20 mouse cellular contexts compared by ENCODE assay signal in the genomic region with DNA sequence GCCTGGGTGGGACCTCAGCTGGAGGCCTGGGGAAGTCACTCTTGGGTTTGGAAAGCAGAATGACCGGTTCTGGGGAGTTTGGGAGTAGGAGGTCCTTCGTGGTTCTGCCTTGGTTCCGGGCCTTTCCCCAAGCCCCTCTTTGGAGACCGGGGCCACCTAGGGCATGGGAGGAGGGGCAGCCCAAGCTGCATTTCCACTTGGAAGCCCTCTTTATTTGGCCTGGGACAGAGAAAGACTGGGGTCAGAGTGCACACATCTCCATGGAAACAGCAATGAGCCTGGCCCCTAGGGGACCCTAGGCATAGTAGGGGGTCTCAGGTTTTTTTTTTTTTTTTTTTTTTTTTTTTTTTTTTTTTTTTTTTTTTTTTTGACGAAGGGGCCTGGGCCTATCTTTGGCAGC. TPM values are rescaled to one million over a fixed set of nuclear protein-coding genes. Genes with fewer than 3 reads are reported as not detected.
DNase-seq lines count a peak whose midpoint lies in the region; ATAC-seq lines count a peak whose summit lies in the region.
"Had no signal": no experiment of that assay in that cellular context is flagged by ENCODE, and none has a peak within 500 bp of the region (broad histone marks: within the 10 kb centered on the region; RNA-seq: fewer than 3 reads in every experiment).

No protein-coding gene starts in this region.

- H3K9ac ChIP-seq in forebrain, embryonic 11.5 days (ENCODE audit: low read length), result peak overlapping the region; percentile 100; the same call in 1 of the 2 replicates
- no peak overlapping the region for H3K9ac ChIP-seq in forebrain, embryonic 13.5 days
- H3K9ac ChIP-seq in midbrain, embryonic 11.5 days (ENCODE audit: low read length), result peak overlapping the region; percentile 7; the same call in 1 of the 2 replicates
- no peak overlapping the region for H3K9ac ChIP-seq in midbrain, embryonic 15.5 days
- H3K9ac ChIP-seq: liver, embryonic 15.5 days had no signal

- H3K9me3 ChIP-seq in forebrain, embryonic 11.5 days (ENCODE audit: control insufficient read depth, low read length), result no peaks in the 10 kb centered on the region
- H3K9me3 ChIP-seq in forebrain, embryonic 13.5 days (replicated peaks), result no peaks in the 10 kb centered on the region
- H3K9me3 ChIP-seq in midbrain, embryonic 11.5 days (ENCODE audit: control insufficient read depth, low read length), result no peaks in the 10 kb centered on the region
- H3K9me3 ChIP-seq in midbrain, embryonic 15.5 days, result no peaks in the 10 kb centered on the region
- H3K9me3 ChIP-seq in limb, embryonic 10.5 days (replicated peaks), result no peaks in the 10 kb centered on the region
- H3K9me3 ChIP-seq: embryonic facial prominence, embryonic 15.5 days; limb, embryonic 15.5 days; liver, embryonic 15.5 days; midbrain, embryonic 13.5 days had no signal

- WGBS in forebrain, embryonic 11.5 days, result 1% methylated on average over 4 of the region's 5 CpGs
- 4% methylated on average over 5 of the region's 5 CpGs for WGBS in forebrain, embryonic 13.5 days
- whole genome bisulfite sequencing in midbrain, embryonic 11.5 days, result 4% methylated on average over 5 of the region's 5 CpGs
- WGBS in midbrain, embryonic 15.5 days, result 9% methylated on average over 5 of the region's 5 CpGs
- WGBS in limb, embryonic 10.5 days, result 40% methylated on average over 5 of the region's 5 CpGs

- intact Hi-C loops in heart, postnatal 25 days (cut with DNase I), result loop anchor here (2.0 kb wide), 1 partner anchor 35 kb away; a partner anchor contains a TSS

- peak; percentile 57 for DNase-seq in forebrain, embryonic 11.5 days (ENCODE audit: low spot score)
- peak; percentile 88 for DNase-seq in midbrain, embryonic 11.5 days (ENCODE audit: low spot score, missing footprints)
- DNase-seq in embryo, embryonic 10 days (ENCODE audit: low spot score), result peak; percentile 77
- DNase-seq in limb, embryonic 10.5 days (ENCODE audit: low spot score), result no peak
- no peak for DNase-seq in urinary bladder, postnatal 4 days (ENCODE audit: low spot score in 2 of 2)
- DNase-seq in heart, postnatal 25 days (ENCODE audit: low spot score), result no peak
- DNase-seq: adrenal gland, postnatal 10 days; B cell, adult 2 months; gastrocnemius, postnatal 36 days; right cerebral cortex, postnatal 4 days had no signal

- H3K4me1 ChIP-seq in forebrain, embryonic 11.5 days (replicated peaks; ENCODE audit: control insufficient read depth, insufficient read depth, low read length), result peaks cover 20% of the 10 kb centered on the region
- peaks cover 26% of the 10 kb centered on the region for H3K4me1 ChIP-seq in forebrain, embryonic 13.5 days
- peaks cover 32% of the 10 kb centered on the region for H3K4me1 ChIP-seq in midbrain, embryonic 11.5 days (ENCODE audit: control insufficient read depth, insufficient read depth, low read length)
- peaks cover 26% of the 10 kb centered on the region for H3K4me1 ChIP-seq in midbrain, embryonic 15.5 days
- peaks cover 34% of the 10 kb centered on the region for H3K4me1 ChIP-seq in limb, embryonic 10.5 days

- H3K27me3 ChIP-seq in forebrain, embryonic 11.5 days (ENCODE audit: control insufficient read depth, insufficient read depth, low read length), result no peaks in the 10 kb centered on the region
- H3K27me3 ChIP-seq in forebrain, embryonic 13.5 days, result no peaks in the 10 kb centered on the region
- H3K27me3 ChIP-seq in midbrain, embryonic 11.5 days (ENCODE audit: control insufficient read depth, insufficient read depth, low read length), result no peaks in the 10 kb centered on the region
- no peaks in the 10 kb centered on the region for H3K27me3 ChIP-seq in midbrain, embryonic 15.5 days (replicated peaks)
- H3K27me3 ChIP-seq in limb, embryonic 10.5 days (ENCODE audit: low read depth, poor library complexity, severe bottlenecking), result no peaks in the 10 kb centered on the region
- H3K27me3 ChIP-seq: embryonic facial prominence, embryonic 15.5 days; limb, embryonic 15.5 days; liver, embryonic 15.5 days; midbrain, embryonic 13.5 days had no signal

- ATAC-seq in forebrain, embryonic 11.5 days (replicated peaks; ENCODE audit: low FRiP score), result no peak
- ATAC-seq in forebrain, embryonic 13.5 days, result no peak
- ATAC-seq in midbrain, embryonic 11.5 days (ENCODE audit: low FRiP score), result no peak
- no peak for ATAC-seq in midbrain, embryonic 15.5 days (replicated peaks)
- ATAC-seq: intestine, postnatal 0 days; midbrain, embryonic 13.5 days had no signal

- no peak overlapping the region for H3K4me3 ChIP-seq in forebrain, embryonic 11.5 days (ENCODE audit: low read depth, low read length)
- H3K4me3 ChIP-seq in forebrain, embryonic 13.5 days, result no peak overlapping the region
- H3K4me3 ChIP-seq in midbrain, embryonic 11.5 days (ENCODE audit: low read depth, low read length), result no peak overlapping the region
- H3K4me3 ChIP-seq in midbrain, embryonic 15.5 days, result no peak overlapping the region
- no peak overlapping the region for H3K4me3 ChIP-seq in limb, embryonic 10.5 days
- H3K4me3 ChIP-seq: limb, embryonic 15.5 days; liver, embryonic 15.5 days; midbrain, embryonic 13.5 days; myocyte had no signal

- no peaks in the 10 kb centered on the region for H3K36me3 ChIP-seq in forebrain, embryonic 11.5 days (ENCODE audit: control insufficient read depth, insufficient read depth, low read length)
- no peaks in the 10 kb centered on the region for H3K36me3 ChIP-seq in forebrain, embryonic 13.5 days (ENCODE audit: poor library complexity, severe bottlenecking)
- no peaks in the 10 kb centered on the region for H3K36me3 ChIP-seq in midbrain, embryonic 11.5 days (ENCODE audit: control insufficient read depth, insufficient read depth, low read length)
- H3K36me3 ChIP-seq in midbrain, embryonic 15.5 days (replicated peaks), result no peaks in the 10 kb centered on the region
- H3K36me3 ChIP-seq in limb, embryonic 10.5 days, result no peaks in the 10 kb centered on the region
- H3K36me3 ChIP-seq: embryonic facial prominence, embryonic 15.5 days; limb, embryonic 15.5 days; midbrain, embryonic 13.5 days had no signal

- no peak overlapping the region for H3K4me2 ChIP-seq in forebrain, embryonic 11.5 days (ENCODE audit: low read depth, low read length, severe bottlenecking)
- no peak overlapping the region for H3K4me2 ChIP-seq in forebrain, embryonic 13.5 days
- H3K4me2 ChIP-seq in midbrain, embryonic 11.5 days, result no peak overlapping the region
- H3K4me2 ChIP-seq in midbrain, embryonic 15.5 days, result no peak overlapping the region
- H3K4me2 ChIP-seq: hindbrain, embryonic 14.5 days had no signal

- H3K27ac ChIP-seq in forebrain, embryonic 11.5 days (ENCODE audit: low read depth, low read length), result 0 out of 2 replicates have a peak overlapping the region, but pooled peaks have one; percentile 27
- no peak overlapping the region for H3K27ac ChIP-seq in forebrain, embryonic 13.5 days
- peak overlapping the region; percentile 22; the same call in 1 of the 2 replicates for H3K27ac ChIP-seq in midbrain, embryonic 11.5 days (ENCODE audit: low read depth, low read length)
- no peak overlapping the region for H3K27ac ChIP-seq in midbrain, embryonic 15.5 days
- peak overlapping the region; percentile 61 for H3K27ac ChIP-seq in limb, embryonic 10.5 days
- H3K27ac ChIP-seq: liver, embryonic 15.5 days; macrophage; midbrain, embryonic 13.5 days had no signal

RNA-seq across cellular contexts. Expression of a gene that starts 2.4 kb away (rescaled TPM):
- 120 and 131 TPM in 2 replicates for polyA plus RNA-seq in forebrain, embryonic 11.5 days (2014; fragmentation: Nextera tagmentation; extraction: Ambion mirVana)
- 83.8 and 86.8 TPM in 2 replicates for polyA plus RNA-seq in forebrain, embryonic 13.5 days (2015; fragmentation: Nextera tagmentation; extraction: Ambion mirVana)
- 115 and 117 TPM in 2 replicates for polyA plus RNA-seq in midbrain, embryonic 11.5 days (2014; fragmentation: Nextera tagmentation; extraction: Ambion mirVana)
- 78.6 and 81.6 TPM in 2 replicates for polyA plus RNA-seq in midbrain, embryonic 15.5 days (2015; fragmentation: Nextera tagmentation; extraction: Ambion mirVana)
- 79.4 and 90.3 TPM in 2 replicates for polyA plus RNA-seq in limb, embryonic 10.5 days (2016; fragmentation: Nextera tagmentation; extraction: Ambion mirVana)
- 10 to 100 TPM; 25.9 to 28.4 TPM for total RNA-seq in heart, postnatal 25 days (2021)

RNA-seq across cellular contexts. Expression of a gene that starts 35.5 kb away (rescaled TPM):
- polyA plus RNA-seq in forebrain, embryonic 11.5 days (2014; fragmentation: Nextera tagmentation; extraction: Ambion mirVana), result 59.7 and 63.9 TPM in 2 replicates
- 47.5 and 50.4 TPM in 2 replicates for polyA plus RNA-seq in forebrain, embryonic 13.5 days (2015; fragmentation: Nextera tagmentation; extraction: Ambion mirVana)
- 38.0 and 49.3 TPM in 2 replicates for polyA plus RNA-seq in midbrain, embryonic 11.5 days (2014; fragmentation: Nextera tagmentation; extraction: Ambion mirVana)
- 75.4 and 75.9 TPM in 2 replicates for polyA plus RNA-seq in midbrain, embryonic 15.5 days (2015; fragmentation: Nextera tagmentation; extraction: Ambion mirVana)
- 65.0 and 66.8 TPM in 2 replicates for polyA plus RNA-seq in limb, embryonic 10.5 days (2016; fragmentation: Nextera tagmentation; extraction: Ambion mirVana)
- 100 to 1,000 TPM; 152 to 161 TPM for total RNA-seq in heart, postnatal 25 days (2021)

Comparison
In these comparisons a context has a peak if more than half of its experiments do, and no peak if none do; other contexts are left out.
1. H3K27ac ChIP-seq: peak in forebrain, embryonic 11.5 days (single experiment), midbrain, embryonic 11.5 days (single experiment) and limb, embryonic 10.5 days (single experiment); none in forebrain, embryonic 13.5 days (single experiment) and midbrain, embryonic 15.5 days (single experiment).
2. H3K9ac ChIP-seq: peak in forebrain, embryonic 11.5 days (single experiment) and midbrain, embryonic 11.5 days (single experiment); none in forebrain, embryonic 13.5 days (single experiment) and midbrain, embryonic 15.5 days (single experiment).
3. DNase-seq: peak in forebrain, embryonic 11.5 days (single experiment), midbrain, embryonic 11.5 days (single experiment) and embryo, embryonic 10 days (single experiment); none in limb, embryonic 10.5 days (single experiment), urinary bladder, postnatal 4 days (0 of 2) and heart, postnatal 25 days (single experiment).